Mouse (Mus musculus) heart, embryonic 16.5 days (tissue): ENCODE results near the gene Gnat3. TPM values are rescaled to one million over a fixed set of nuclear protein-coding genes. Genes with fewer than 3 reads are reported as not detected.

Source experiments
- ATAC-seq: fragments of 200-750 bp; cut with Nextera tagmentation; replicated peaks from 2 replicates; pipeline ENCODE4 v1.8.0; 2017; ENCODE audit warnings: moderate number of reproducible peaks; ENCODE audit not compliant: insufficient read depth, low FRiP score; ENCODE audit errors: extremely low read depth
- H3K27ac ChIP-seq: fragments of 300-500 bp; sonication (generic); 2 replicates; pipeline ENCODE4 v1.5.1; 2014; ENCODE audit warnings: mild to moderate bottlenecking, low read length, control low read depth, moderate library complexity
- H3K27me3 ChIP-seq: fragments of 300-500 bp; sonication (generic); 2 replicates; pipeline ENCODE4 v1.6.1; 2014; ENCODE audit warnings: low read length, mixed read lengths; ENCODE audit not compliant: control insufficient read depth, insufficient read depth
- H3K36me3 ChIP-seq: fragments of 300-500 bp; sonication (generic); 2 replicates; pipeline ENCODE4 v1.6.1; 2014; ENCODE audit not compliant: control insufficient read depth, insufficient read depth
- H3K4me1 ChIP-seq: fragments of 300-500 bp; sonication (generic); 2 replicates; pipeline ENCODE4 v1.6.1; 2014; ENCODE audit warnings: low read length, mixed read lengths; ENCODE audit not compliant: control insufficient read depth, insufficient read depth
- H3K4me2 ChIP-seq: fragments of 300-500 bp; sonication (generic); 2 replicates; pipeline ENCODE4 v1.6.1; 2014; ENCODE audit warnings: low read depth, mild to moderate bottlenecking, control low read depth, low read length
- H3K4me3 ChIP-seq: fragments of 300-500 bp; sonication (generic); 2 replicates; pipeline ENCODE4 v1.5.1; 2014; ENCODE audit warnings: mild to moderate bottlenecking, control low read depth, low read length
- H3K9ac ChIP-seq: fragments of 300-500 bp; sonication (generic); 2 replicates; pipeline ENCODE4 v1.6.1; 2014; ENCODE audit warnings: low read length, control low read depth
- H3K9me3 ChIP-seq: fragments of 300-500 bp; sonication (generic); replicated peaks from 2 replicates; pipeline ENCODE4 v1.6.1; 2016; ENCODE audit warnings: low read length; ENCODE audit not compliant: control insufficient read depth
- whole genome bisulfite sequencing: fragments of 180-500 bp; shearing (Covaris S2); extraction: QIAGEN DNeasy Blood & Tissue Kit; methylation state at CpG from one replicate; pipeline ENCODE4 v1.1.7; 2014; 5-methylcytosine and 5-hydroxymethylcytosine counted together
- polyA plus RNA-seq: library from polyadenylated mRNA; unstranded; fragments of >200 nt; fragmentation: Nextera tagmentation; extraction: Ambion mirVana; gene quantifications from 2 replicates; pipeline ENCODE4 v1.2.1, GENCODE M21; 2015

Gene Gnat3
- polyA plus RNA-seq, 1 experiment from 2014 or later = 0.24 TPM

DNA sequence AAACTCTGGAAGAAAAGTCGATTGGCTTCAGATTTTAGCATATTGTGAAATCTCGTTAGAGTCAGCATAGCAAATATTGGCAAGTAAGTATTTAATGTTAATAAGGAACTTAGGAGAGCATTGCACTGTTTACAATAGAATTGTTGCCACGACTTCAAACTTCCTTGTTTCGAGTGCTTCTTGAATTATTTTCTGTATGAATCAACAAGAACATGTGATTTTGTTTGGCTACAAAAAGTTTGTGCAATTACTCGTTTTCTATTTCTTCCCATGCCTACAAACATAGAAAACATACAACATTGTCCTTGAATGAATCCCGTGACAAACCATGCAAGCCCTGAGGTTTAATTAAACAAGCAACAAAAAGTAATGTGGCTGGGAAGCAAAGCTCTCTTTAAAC is 37.8 kb downstream of the Gnat3 start:
- Histone ChIP-seq H3K4me2 (no peak overlapping the region), H3K9me3 (no peaks in the 10 kb centered on the region), H3K27me3 (no peaks in the 10 kb centered on the region), H3K9ac (no peak overlapping the region), H3K27ac (no peak overlapping the region), H3K4me1 (no peaks in the 10 kb centered on the region), H3K4me3 (no peak overlapping the region), H3K36me3 (no peaks in the 10 kb centered on the region)
- 74% methylated on average over 6 of the region's 6 CpGs for WGBS
- ATAC-seq = no peak

DNA sequence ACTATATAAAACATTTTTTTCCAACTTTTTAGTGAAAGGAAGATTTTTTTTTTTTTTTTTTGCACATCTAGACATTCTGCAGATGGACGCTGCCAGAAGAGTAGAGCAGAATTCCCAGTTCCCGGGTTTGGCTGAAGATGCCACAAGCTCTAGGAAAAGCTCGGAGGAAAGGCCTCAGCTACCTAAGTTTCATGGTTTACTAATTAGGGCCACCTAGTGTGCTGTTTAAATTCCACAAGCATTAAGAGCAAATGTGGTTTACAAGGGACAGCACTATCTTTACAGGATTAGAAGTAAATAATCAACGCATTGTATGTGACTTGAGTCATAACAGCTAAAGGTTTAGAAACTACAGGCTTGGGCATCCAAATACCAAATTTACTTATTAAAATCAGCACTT is 39.3 kb downstream of the Gnat3 start:
- WGBS = 40% methylated on average over 4 of the region's 4 CpGs
- H3K4me2 ChIP-seq = no peak overlapping the region
- no peaks in the 10 kb centered on the region for H3K9me3 ChIP-seq
- H3K4me1 ChIP-seq = no peaks in the 10 kb centered on the region
- no peaks in the 10 kb centered on the region for H3K27me3 ChIP-seq
- no peak overlapping the region for H3K9ac ChIP-seq
- H3K27ac ChIP-seq = no peak overlapping the region
- no peak for ATAC-seq
- H3K4me3 ChIP-seq = no peak overlapping the region
- no peaks in the 10 kb centered on the region for H3K36me3 ChIP-seq

DNA sequence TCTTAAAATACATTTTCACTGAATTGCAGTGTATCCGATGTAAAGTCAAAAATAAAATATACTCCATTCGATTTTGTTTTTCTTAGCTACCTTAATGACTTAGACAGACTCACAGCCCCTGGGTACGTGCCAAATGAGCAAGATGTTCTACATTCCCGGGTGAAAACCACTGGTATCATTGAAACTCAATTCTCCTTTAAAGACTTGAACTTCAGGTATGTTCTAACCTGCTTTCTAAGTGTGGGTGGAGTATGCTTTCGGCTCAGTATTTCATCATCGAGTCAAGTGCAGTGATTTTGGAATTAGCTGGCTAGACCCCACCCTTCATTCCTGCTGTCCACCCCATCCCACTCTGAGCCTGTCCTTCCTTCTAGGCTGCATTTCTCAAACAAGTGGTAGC is 41.3 kb downstream of the Gnat3 start:
- no peaks in the 10 kb centered on the region for H3K36me3 ChIP-seq
- no peaks in the 10 kb centered on the region for H3K27me3 ChIP-seq
- no peak for ATAC-seq
- H3K4me2 ChIP-seq = no peak overlapping the region
- no peak overlapping the region for H3K27ac ChIP-seq
- no peaks in the 10 kb centered on the region for H3K4me1 ChIP-seq
- H3K4me3 ChIP-seq = no peak overlapping the region
- 73% methylated on average over 6 of the region's 6 CpGs for WGBS
- no peak overlapping the region for H3K9ac ChIP-seq
- H3K9me3 ChIP-seq = no peaks in the 10 kb centered on the region

DNA sequence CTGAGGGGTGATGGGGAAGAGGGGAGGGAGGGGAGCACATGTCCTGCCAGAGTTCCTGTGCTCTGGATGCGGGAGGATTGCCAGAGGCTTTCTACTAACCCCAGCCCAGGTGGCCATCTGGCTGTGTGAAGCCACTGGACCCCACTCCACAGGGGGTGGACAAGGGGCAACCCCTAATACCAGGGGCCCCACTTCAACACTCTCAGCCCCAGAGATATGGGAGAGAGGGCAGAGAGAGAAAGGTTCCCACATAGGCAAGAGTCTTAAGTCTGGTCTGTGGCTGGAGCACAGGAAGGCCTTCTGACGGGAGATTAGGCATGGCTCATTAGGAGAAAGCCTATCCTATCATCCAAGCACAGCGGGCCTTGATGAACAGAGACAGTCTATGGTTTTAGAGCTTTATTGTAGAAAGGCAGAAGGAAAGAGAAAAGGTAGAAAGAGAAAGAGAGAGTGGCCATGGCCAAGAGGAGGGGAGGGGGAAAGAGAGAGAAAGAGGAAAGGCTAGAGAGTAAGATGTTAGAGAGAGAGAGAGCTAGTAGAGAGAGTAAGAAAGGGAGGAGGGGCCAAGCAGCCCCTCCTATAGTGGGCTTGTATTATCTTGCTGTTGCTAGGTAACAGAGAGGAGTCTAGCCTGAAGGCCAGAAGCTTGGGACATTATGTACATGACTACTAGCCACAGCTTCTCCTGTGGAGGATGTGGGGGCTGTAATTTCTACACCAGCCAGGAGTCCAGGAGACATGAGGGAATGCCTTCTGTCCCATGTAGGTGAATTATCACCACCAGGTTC is 42.7 kb downstream of the Gnat3 start:
- 88% methylated on average over 3 of the region's 3 CpGs for WGBS
- H3K9me3 ChIP-seq = no peaks in the 10 kb centered on the region
- no peaks in the 10 kb centered on the region for H3K4me1 ChIP-seq

DNA sequence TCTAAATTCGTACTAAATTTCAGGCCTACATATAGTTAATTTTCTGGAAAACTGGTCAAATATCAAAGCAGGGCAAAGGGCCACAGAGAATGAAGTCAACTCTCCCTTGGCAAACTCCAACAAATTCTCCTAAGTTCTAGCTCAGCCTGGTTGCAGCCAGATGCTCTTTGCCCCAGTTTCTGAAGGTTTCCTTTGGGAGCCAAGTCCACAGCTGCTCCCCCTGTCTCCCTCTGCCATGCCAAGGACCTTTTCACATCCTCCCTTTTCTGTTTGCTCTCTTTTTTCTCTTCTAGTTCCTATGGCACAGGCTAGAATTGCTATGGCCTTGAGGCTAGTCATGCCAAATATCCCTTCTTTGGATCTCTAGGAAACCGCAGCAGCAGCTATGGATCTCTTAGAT is 43.8 kb downstream of the Gnat3 start:
- no peak for ATAC-seq
- 80% methylated on average over 2 of the region's 2 CpGs for WGBS

More for the DNA sequence above, 42.7 kb downstream of the Gnat3 start:
- Histone ChIP-seq H3K27me3 (no peaks in the 10 kb centered on the region), H3K27ac (no peak overlapping the region), H3K4me2 (no peak overlapping the region), H3K4me3 (no peak overlapping the region), H3K9ac (no peak overlapping the region), H3K36me3 (no peaks in the 10 kb centered on the region)
- ATAC-seq = no peak

DNA sequence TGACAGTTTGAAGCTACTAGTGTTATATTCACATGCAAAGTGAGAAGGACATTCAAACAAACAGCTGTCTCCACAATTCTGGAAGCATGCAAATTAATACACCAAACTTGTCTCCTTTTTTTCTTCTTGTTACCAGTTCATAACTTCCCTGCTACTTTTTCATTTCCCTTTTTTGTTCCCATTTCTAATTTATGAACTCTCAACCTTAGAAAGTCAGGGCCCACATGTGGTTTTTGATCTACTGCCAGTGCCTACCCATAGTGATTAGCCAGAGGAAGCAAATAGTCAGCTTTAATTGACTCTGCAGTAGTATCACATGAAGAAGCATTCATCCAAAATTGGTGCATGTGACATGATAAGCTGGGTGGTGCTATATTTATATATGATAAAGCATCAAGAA is 44.7 kb downstream of the Gnat3 start:
- no peak overlapping the region for H3K4me2 ChIP-seq
- no peak for ATAC-seq
- H3K36me3 ChIP-seq = no peaks in the 10 kb centered on the region
- no peaks in the 10 kb centered on the region for H3K4me1 ChIP-seq
- no peaks in the 10 kb centered on the region for H3K27me3 ChIP-seq
- no peak overlapping the region for H3K9ac ChIP-seq
- H3K4me3 ChIP-seq = no peak overlapping the region
- no peak overlapping the region for H3K27ac ChIP-seq
- no peaks in the 10 kb centered on the region for H3K9me3 ChIP-seq

More for the DNA sequence above, 43.8 kb downstream of the Gnat3 start:
- no peaks in the 10 kb centered on the region for H3K9me3 ChIP-seq
- no peaks in the 10 kb centered on the region for H3K27me3 ChIP-seq
- H3K4me2 ChIP-seq = no peak overlapping the region
- H3K4me1 ChIP-seq = no peaks in the 10 kb centered on the region
- H3K27ac ChIP-seq = no peak overlapping the region
- no peak overlapping the region for H3K9ac ChIP-seq
- H3K36me3 ChIP-seq = no peaks in the 10 kb centered on the region
- H3K4me3 ChIP-seq = no peak overlapping the region

DNA sequence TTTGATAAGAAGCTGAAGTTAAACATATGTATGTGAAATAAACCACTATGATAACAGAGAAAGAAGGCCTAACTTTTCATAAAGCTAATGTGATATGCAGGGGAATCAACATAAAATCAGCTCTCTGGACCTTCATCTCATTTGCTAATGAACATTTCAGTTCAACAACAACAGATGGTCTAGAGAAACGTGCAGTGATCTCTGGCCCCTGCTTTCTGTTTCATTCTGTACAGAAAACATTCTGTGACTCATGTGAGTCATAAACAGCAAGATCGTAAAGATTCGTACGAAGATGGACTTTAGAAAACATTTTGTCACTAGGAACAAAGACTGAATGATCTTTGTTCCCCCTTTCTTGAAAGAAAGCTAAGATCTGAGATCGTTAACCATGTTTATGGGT is 48.0 kb downstream of the Gnat3 start:
- H3K4me3 ChIP-seq = no peak overlapping the region
- H3K4me1 ChIP-seq = no peaks in the 10 kb centered on the region
- WGBS = 84% methylated on average over 5 of the region's 5 CpGs
- H3K9me3 ChIP-seq = no peaks in the 10 kb centered on the region
- H3K36me3 ChIP-seq = no peaks in the 10 kb centered on the region
- no peaks in the 10 kb centered on the region for H3K27me3 ChIP-seq
- H3K4me2 ChIP-seq = no peak overlapping the region
- H3K27ac ChIP-seq = no peak overlapping the region
- ATAC-seq = no peak
- no peak overlapping the region for H3K9ac ChIP-seq

DNA sequence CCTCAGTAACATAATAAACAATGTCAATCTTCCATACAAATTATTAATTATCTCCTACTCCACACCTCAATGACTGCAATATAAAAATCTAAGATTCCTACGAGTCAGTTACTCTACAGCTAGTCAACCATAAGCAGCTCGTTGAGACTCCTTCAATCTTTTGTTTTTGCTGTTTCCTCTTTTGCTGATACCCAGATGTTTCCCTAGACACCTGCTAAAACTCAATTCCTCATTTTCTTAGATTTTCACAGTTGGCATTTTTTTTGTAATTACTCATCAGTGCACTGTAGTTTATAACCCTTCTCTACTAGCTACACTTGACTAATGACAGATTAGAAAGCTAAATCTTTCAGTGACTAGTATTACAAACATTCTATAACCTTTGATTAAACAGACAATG is 50.8 kb downstream of the Gnat3 start:
- H3K36me3 ChIP-seq = no peaks in the 10 kb centered on the region
- no peak overlapping the region for H3K9ac ChIP-seq
- H3K27me3 ChIP-seq = no peaks in the 10 kb centered on the region
- WGBS = 40% methylated on average over 2 of the region's 2 CpGs
- no peak overlapping the region for H3K27ac ChIP-seq
- H3K4me1 ChIP-seq = no peaks in the 10 kb centered on the region
- ATAC-seq = no peak
- H3K4me2 ChIP-seq = no peak overlapping the region
- H3K9me3 ChIP-seq = no peaks in the 10 kb centered on the region
- H3K4me3 ChIP-seq = no peak overlapping the region

DNA sequence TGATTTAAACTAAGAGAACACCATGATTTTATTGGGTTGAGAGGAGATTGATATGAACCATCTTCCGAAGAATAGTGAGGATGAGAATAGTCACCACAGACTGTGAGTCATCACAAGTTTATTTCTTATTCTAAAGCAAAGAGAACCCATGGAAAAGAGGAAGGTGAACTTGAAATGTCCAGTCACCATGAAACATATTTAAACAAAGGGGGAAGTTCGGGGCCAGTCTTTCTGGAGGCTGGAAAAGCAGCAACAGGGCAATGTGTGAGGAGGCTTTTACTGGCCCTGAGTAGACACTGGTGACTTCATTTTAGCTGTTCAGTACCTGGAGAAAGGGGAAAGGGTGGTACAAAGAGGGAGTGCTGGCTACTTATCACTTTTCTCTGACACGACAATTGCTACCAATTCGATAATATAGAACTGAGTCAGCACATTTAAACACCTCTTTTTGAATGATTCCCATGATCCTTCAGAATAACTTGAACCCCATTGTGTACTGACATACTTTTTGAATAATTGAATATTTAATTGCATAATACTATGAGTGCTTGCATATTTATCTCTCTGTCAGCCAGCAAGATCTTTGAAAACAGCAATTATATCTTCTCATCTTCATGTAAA is 52.0 kb downstream of the Gnat3 start:
- H3K27me3 ChIP-seq = no peaks in the 10 kb centered on the region
- WGBS = 81% methylated on average over 4 of the region's 4 CpGs

More for the DNA sequence above, 52.0 kb downstream of the Gnat3 start:
- no peaks in the 10 kb centered on the region for H3K4me1 ChIP-seq
- H3K27ac ChIP-seq = no peak overlapping the region
- H3K36me3 ChIP-seq = no peaks in the 10 kb centered on the region
- H3K4me2 ChIP-seq = no peak overlapping the region
- no peak for ATAC-seq
- no peak overlapping the region for H3K9ac ChIP-seq
- no peak overlapping the region for H3K4me3 ChIP-seq
- no peaks in the 10 kb centered on the region for H3K9me3 ChIP-seq
